Mouse (Mus musculus): ENCODE data around the gene Serpinb9b. TPM values are rescaled to one million over a fixed set of nuclear protein-coding genes. Genes with fewer than 3 reads are reported as not detected.

The Serpinb9b gene
- total RNA-seq, 1 experiment = 12.3 TPM

- TF ChIP-seq HCFC1 (IDR thresholded peaks at IDR 0.05; ENCODE audit: borderline replicate concordance, insufficient read depth, low read length) = no peak
- no peak for TF ChIP-seq CHD2 (IDR thresholded peaks at IDR 0.05; ENCODE audit: low read depth, low read length)
- TF ChIP-seq ZNF384 (IDR thresholded peaks at IDR 0.05; ENCODE audit: low read depth, low read length) = no peak
- TF ChIP-seq MAFK (IDR thresholded peaks at IDR 0.05; ENCODE audit: insufficient read depth, low read depth, low read length) = no peak
- TF ChIP-seq ZC3H11A (IDR thresholded peaks at IDR 0.05; ENCODE audit: borderline replicate concordance, low read depth, low read length) = no peak
- Histone ChIP-seq H3K27ac (ENCODE audit: insufficient read depth, low read depth, low read length, poor library complexity, severe bottlenecking) (no peak within 1 kb of the TSS), H3K9ac (ENCODE audit: insufficient read depth, low read depth, low read length, poor library complexity, severe bottlenecking) (no peak within 1 kb of the TSS), H3K36me3 (ENCODE audit: control insufficient read depth, insufficient read depth, low read length, poor library complexity, severe bottlenecking) (no peaks in the 10 kb centered on the region), H3K9me3 (ENCODE audit: control insufficient read depth, insufficient read depth, low read depth, low read length) (no peaks in the 10 kb centered on the region; the same call in 1 of the 2 replicates), H3K4me3 (ENCODE audit: insufficient read depth in 1 of 2, low read depth in 1 of 2, low read length in 2 of 2, poor library complexity in 1 of 2, severe bottlenecking in 1 of 2) (no peak within 1 kb of the TSS), H3K4me1 (ENCODE audit: control insufficient read depth in 2 of 2, insufficient read depth in 2 of 2, low read length in 2 of 2, poor library complexity in 1 of 2) (no peaks in the 10 kb centered on the region)
- no peak for DNase-seq (ENCODE audit: low read depth, low spot score)
- in situ Hi-C loops (cut with MboI; ENCODE audit: low sequenced_read_pairs in 2 of 2, unreplicated experiment in 2 of 2) = loop anchor here in 1 of 2 experiments (10.0 kb wide), 1 partner anchor 173 kb away; no protein-coding TSS in a partner anchor
Observed at GRCm38 (mm10) chr13:33078056-33078705, 51.0 kb downstream of the Serpinb9b start, which contains the start of gene Serpinb1b. Gene Serpinb1b, plus strand, starts transcription at chr13:33078575.

DNA sequence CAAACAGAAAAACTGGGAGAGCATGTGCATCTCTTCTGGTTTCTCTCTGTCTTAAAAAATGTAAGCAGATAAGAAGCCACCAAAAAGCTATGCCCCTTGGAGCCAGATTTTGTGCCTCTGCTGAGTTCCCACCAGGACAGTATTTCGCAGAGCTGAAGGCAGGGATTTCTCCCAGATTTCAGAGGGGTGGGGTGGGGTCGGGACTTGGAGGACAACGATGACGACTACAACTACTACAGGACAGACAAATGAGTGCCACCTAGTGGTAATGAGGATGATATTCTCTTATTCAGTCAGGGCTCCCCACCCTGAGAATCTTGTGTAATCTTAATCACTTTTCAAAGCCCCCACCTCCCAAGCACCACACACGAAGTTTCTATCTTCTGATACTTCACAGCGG is 52.2 kb downstream of the Serpinb9b start:
- no peaks in the 10 kb centered on the region for H3K4me1 ChIP-seq (ENCODE audit: control insufficient read depth in 2 of 2, insufficient read depth in 2 of 2, low read length in 2 of 2, poor library complexity in 1 of 2)
- in situ Hi-C loops (cut with MboI; ENCODE audit: low sequenced_read_pairs in 2 of 2, unreplicated experiment in 2 of 2) = loop anchor here in 1 of 2 experiments (10.0 kb wide), 1 partner anchor 175 kb away; no protein-coding TSS in a partner anchor
- no peak for TF ChIP-seq ZC3H11A (IDR thresholded peaks at IDR 0.05; ENCODE audit: borderline replicate concordance, low read depth, low read length)
- TF ChIP-seq ZNF384 (IDR thresholded peaks at IDR 0.05; ENCODE audit: low read depth, low read length) = no peak
- TF ChIP-seq CHD2 (IDR thresholded peaks at IDR 0.05; ENCODE audit: low read depth, low read length) = no peak
- no peak for TF ChIP-seq MAFK (IDR thresholded peaks at IDR 0.05; ENCODE audit: insufficient read depth, low read depth, low read length)
- TF ChIP-seq HCFC1 (IDR thresholded peaks at IDR 0.05; ENCODE audit: borderline replicate concordance, insufficient read depth, low read length) = no peak
- H3K27ac ChIP-seq (ENCODE audit: insufficient read depth, low read depth, low read length, poor library complexity, severe bottlenecking) = no peak overlapping the region
- no peak for DNase-seq (ENCODE audit: low read depth, low spot score)
- no peaks in the 10 kb centered on the region for H3K36me3 ChIP-seq (ENCODE audit: control insufficient read depth, insufficient read depth, low read length, poor library complexity, severe bottlenecking)
- H3K9ac ChIP-seq (ENCODE audit: insufficient read depth, low read depth, low read length, poor library complexity, severe bottlenecking) = no peak overlapping the region
- H3K9me3 ChIP-seq (ENCODE audit: control insufficient read depth, insufficient read depth, low read depth, low read length) = no peaks in the 10 kb centered on the region; the same call in 1 of the 2 replicates
- no peak overlapping the region for H3K4me3 ChIP-seq (ENCODE audit: insufficient read depth in 1 of 2, low read depth in 1 of 2, low read length in 2 of 2, poor library complexity in 1 of 2, severe bottlenecking in 1 of 2)

DNA sequence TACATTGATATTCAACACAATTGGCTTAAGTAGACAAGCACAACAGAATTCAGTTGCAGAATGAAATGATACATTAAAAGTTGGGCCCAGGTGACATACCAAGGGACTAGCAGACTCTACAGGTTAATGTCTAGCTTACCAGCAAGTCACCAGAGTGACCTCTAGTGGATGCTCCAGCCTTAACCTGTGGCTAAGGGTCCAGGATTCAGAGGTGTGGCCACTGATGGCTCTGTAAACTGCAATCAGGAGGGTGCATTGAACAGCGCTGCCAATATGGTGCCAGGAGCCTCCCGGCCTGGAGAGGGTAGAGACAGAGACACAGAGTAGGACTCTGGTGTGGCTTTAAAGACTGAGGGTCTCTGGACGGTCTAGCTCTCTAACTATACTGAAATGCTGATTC is 53.1 kb downstream of the Serpinb9b start:
- Histone ChIP-seq H3K9ac (ENCODE audit: insufficient read depth, low read depth, low read length, poor library complexity, severe bottlenecking) (no peak overlapping the region), H3K27ac (ENCODE audit: insufficient read depth, low read depth, low read length, poor library complexity, severe bottlenecking) (no peak overlapping the region), H3K4me3 (ENCODE audit: insufficient read depth in 1 of 2, low read depth in 1 of 2, low read length in 2 of 2, poor library complexity in 1 of 2, severe bottlenecking in 1 of 2) (no peak overlapping the region), H3K4me1 (ENCODE audit: control insufficient read depth in 2 of 2, insufficient read depth in 2 of 2, low read length in 2 of 2, poor library complexity in 1 of 2) (no peaks in the 10 kb centered on the region), H3K9me3 (ENCODE audit: control insufficient read depth, insufficient read depth, low read depth, low read length) (no peaks in the 10 kb centered on the region; the same call in 1 of the 2 replicates), H3K36me3 (ENCODE audit: control insufficient read depth, insufficient read depth, low read length, poor library complexity, severe bottlenecking) (no peaks in the 10 kb centered on the region)
- in situ Hi-C loops (cut with MboI; ENCODE audit: low sequenced_read_pairs in 2 of 2, unreplicated experiment in 2 of 2) = no loop called here
- no peak for TF ChIP-seq HCFC1 (IDR thresholded peaks at IDR 0.05; ENCODE audit: borderline replicate concordance, insufficient read depth, low read length)
- TF ChIP-seq ZNF384 (IDR thresholded peaks at IDR 0.05; ENCODE audit: low read depth, low read length) = no peak
- peak; percentile 20; the same call in 1 of the 2 replicates for TF ChIP-seq ZC3H11A (IDR thresholded peaks at IDR 0.05; ENCODE audit: borderline replicate concordance, low read depth, low read length)
- TF ChIP-seq MAFK (IDR thresholded peaks at IDR 0.05; ENCODE audit: insufficient read depth, low read depth, low read length) = no peak
- DNase-seq (ENCODE audit: low read depth, low spot score) = no peak

DNA sequence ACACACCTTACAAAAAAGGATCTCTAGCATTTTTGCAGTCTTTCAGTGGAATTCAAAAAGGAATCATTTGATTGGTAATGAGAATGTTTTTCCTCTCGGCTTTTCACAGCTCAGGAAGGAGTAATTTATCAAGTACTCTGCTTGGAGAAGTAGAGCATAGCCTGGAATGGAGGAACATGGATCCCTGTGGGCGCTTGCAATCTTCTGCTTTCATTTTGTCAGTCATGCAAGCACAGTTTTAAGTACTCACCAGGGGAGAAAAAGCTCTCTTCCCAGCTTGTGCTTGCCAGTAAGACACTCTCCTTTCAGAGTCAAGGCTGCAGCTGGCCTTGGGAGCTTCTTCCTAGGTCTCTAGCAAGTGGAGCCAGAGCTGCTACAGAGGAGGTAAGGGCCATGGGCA is 56.6 kb downstream of the Serpinb9b start:
- Histone ChIP-seq H3K9me3 (ENCODE audit: control insufficient read depth, insufficient read depth, low read depth, low read length) (no peaks in the 10 kb centered on the region; the same call in 1 of the 2 replicates), H3K36me3 (ENCODE audit: control insufficient read depth, insufficient read depth, low read length, poor library complexity, severe bottlenecking) (no peaks in the 10 kb centered on the region), H3K4me3 (ENCODE audit: insufficient read depth in 1 of 2, low read depth in 1 of 2, low read length in 2 of 2, poor library complexity in 1 of 2, severe bottlenecking in 1 of 2) (no peak overlapping the region), H3K27ac (ENCODE audit: insufficient read depth, low read depth, low read length, poor library complexity, severe bottlenecking) (no peak overlapping the region), H3K9ac (ENCODE audit: insufficient read depth, low read depth, low read length, poor library complexity, severe bottlenecking) (no peak overlapping the region), H3K4me1 (ENCODE audit: control insufficient read depth in 2 of 2, insufficient read depth in 2 of 2, low read length in 2 of 2, poor library complexity in 1 of 2) (no peaks in the 10 kb centered on the region)
- DNase-seq (ENCODE audit: low read depth, low spot score) = no peak
- TF ChIP-seq ZNF384 (IDR thresholded peaks at IDR 0.05; ENCODE audit: low read depth, low read length) (no peak), MAFK (IDR thresholded peaks at IDR 0.05; ENCODE audit: insufficient read depth, low read depth, low read length) (no peak), ZC3H11A (IDR thresholded peaks at IDR 0.05; ENCODE audit: borderline replicate concordance, low read depth, low read length) (no peak), CHD2 (IDR thresholded peaks at IDR 0.05; ENCODE audit: low read depth, low read length) (no peak), HCFC1 (IDR thresholded peaks at IDR 0.05; ENCODE audit: borderline replicate concordance, insufficient read depth, low read length) (no peak)
- in situ Hi-C loops (cut with MboI; ENCODE audit: low sequenced_read_pairs in 2 of 2, unreplicated experiment in 2 of 2) = no loop called here
